Mouse (Mus musculus) CH12.LX (cell line): ENCODE results near the gene Galp.

Experiments
- BHLHE40 ChIP-seq: IDR thresholded peaks from 2 replicates; pipeline ENCODE4 v1.6.1; 2011; ENCODE audit warnings: mild to moderate bottlenecking, low read depth, low read length, improper control_type of control experiment
- CHD2 ChIP-seq: IDR thresholded peaks from 2 replicates; pipeline ENCODE4 v1.6.1; 2011; ENCODE audit warnings: low read length, improper control_type of control experiment
- CTCF ChIP-seq, 2 experiments: IDR thresholded peaks in 1 of 2; conservative IDR thresholded peaks in 1 of 2; 2 replicates each; pipeline ENCODE4 v1.5.1; 2011 to 2012; ENCODE audit warnings: low read depth in 2 of 2, low read length in 2 of 2, improper control_type of control experiment in 1 of 2, inconsistent platforms in 1 of 2, mild to moderate bottlenecking in 1 of 2, moderate library complexity in 1 of 2
- EP300 ChIP-seq: IDR thresholded peaks from 2 replicates; pipeline ENCODE4 v1.6.1; 2011; ENCODE audit warnings: low read length, improper control_type of control experiment
- MAX ChIP-seq: IDR thresholded peaks from 2 replicates; pipeline ENCODE4 v1.6.1; 2011; ENCODE audit warnings: low read length, improper control_type of control experiment
- POLR2AphosphoS2 ChIP-seq: IDR thresholded peaks from 2 replicates; pipeline ENCODE4 v1.6.1; 2011; ENCODE audit warnings: low read depth, low read length, improper control_type of control experiment
- TBP ChIP-seq: conservative IDR thresholded peaks from 2 replicates; pipeline ENCODE4 v1.6.1; 2011; ENCODE audit warnings: low read depth, low read length, improper control_type of control experiment
- USF1 ChIP-seq: IDR thresholded peaks from 2 replicates; pipeline ENCODE4 v1.6.1; 2014; ENCODE audit warnings: low read depth, mild to moderate bottlenecking, inconsistent platforms, low read length, improper control_type of control experiment
- ZNF384 ChIP-seq: IDR thresholded peaks from 2 replicates; pipeline ENCODE4 v1.6.1; 2012; ENCODE audit warnings: low read depth, low read length, improper control_type of control experiment, inconsistent platforms

DNA sequence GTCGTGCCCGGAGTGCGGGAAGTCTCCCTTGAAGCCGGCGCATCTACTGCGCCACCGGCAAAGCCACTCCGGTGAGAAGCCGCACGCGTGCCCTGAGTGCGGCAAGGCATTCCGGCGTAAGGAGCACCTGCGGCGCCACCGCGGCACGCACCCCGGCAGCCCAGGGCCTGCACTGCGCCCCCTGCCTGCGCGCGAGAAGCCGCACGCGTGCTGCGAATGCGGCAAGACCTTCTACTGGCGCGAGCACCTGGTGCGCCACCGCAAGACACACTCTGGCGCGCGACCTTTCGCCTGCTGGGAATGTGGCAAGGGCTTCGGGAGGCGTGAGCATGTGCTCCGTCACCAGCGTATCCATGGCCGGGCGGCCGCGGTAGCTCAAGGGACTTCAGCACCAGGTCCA, 7.3 kb upstream of the Galp start:
- no peak for TF ChIP-seq EP300
- TF ChIP-seq USF1, result no peak
- TF ChIP-seq BHLHE40, result no peak
- TF ChIP-seq ZNF384, result no peak
- TF ChIP-seq TBP, result no peak
- no peak for TF ChIP-seq POLR2AphosphoS2
- no peak for TF ChIP-seq CHD2
- no peak for TF ChIP-seq MAX
- no peak for TF ChIP-seq CTCF (conservative IDR thresholded peaks at IDR 0.05 in 1 of 2, IDR thresholded peaks at IDR 0.05 in 1 of 2; ENCODE audit: low read depth in 2 of 2, low read length in 2 of 2)
